Mouse (Mus musculus) liver, embryonic 14.5 days (tissue): ENCODE data around the gene Sort1.

Source experiments
- CTCF ChIP-seq: IDR thresholded peaks from 2 replicates; pipeline ENCODE4 v1.5.1; 2016; ENCODE audit warnings: antibody characterized with exemption, low read depth, control low read depth
- EP300 ChIP-seq: IDR thresholded peaks from 2 replicates; pipeline ENCODE4 v1.6.1; 2016; ENCODE audit warnings: antibody characterized with exemption, low read depth

- TF ChIP-seq CTCF, result no peak
- TF ChIP-seq EP300, result no peak
Measured at GRCm38 (mm10) chr3:108297050-108297419, 13.2 kb downstream of the Sort1 start.
